Mouse (Mus musculus): ENCODE data around the gene Suclg2. TPM values are rescaled to one million over a fixed set of nuclear protein-coding genes. Genes with fewer than 3 reads are reported as not detected.
A peak's percentile ranks its signal among the peaks of the same experiment; 100 is the strongest.

Gene Suclg2
- polyA plus RNA-seq, 1 experiment from 2014 or later, result 78.5 TPM

GRCm38 (mm10) chr6:95679261-95679660, 39.3 kb downstream of the Suclg2 start:
- WGBS, result 23% methylated on average over 3 of the region's 3 CpGs
- ATAC-seq (ENCODE audit: insufficient read depth), result no peak
- H3K9me3 ChIP-seq (ENCODE audit: low read depth, low read length), result no peaks in the 10 kb centered on the region

GRCm38 (mm10) chr6:95676951-95677350, 41.6 kb downstream of the Suclg2 start:
- TF ChIP-seq CTCF (IDR thresholded peaks at IDR 0.05; ENCODE audit: low read depth), result no peak
- ATAC-seq (ENCODE audit: insufficient read depth) (no peak), DNase-seq (no peak)
- no peak overlapping the region for H3K9ac ChIP-seq
- H3K9me3 ChIP-seq (ENCODE audit: low read depth, low read length), result no peaks in the 10 kb centered on the region; the same call in 1 of the 2 replicates
- H3K36me3 ChIP-seq (ENCODE audit: insufficient read depth), result no peaks in the 10 kb centered on the region
- no peak overlapping the region for H3K4me3 ChIP-seq (ENCODE audit: low read depth, low read length)
- no peaks in the 10 kb centered on the region for H3K27me3 ChIP-seq (ENCODE audit: insufficient read depth, low read length)
- no peak overlapping the region for H3K27ac ChIP-seq (ENCODE audit: low read depth)
- H3K4me2 ChIP-seq, result no peak overlapping the region
- 89% methylated on average over 2 of the region's 2 CpGs for WGBS
- H3K4me1 ChIP-seq (ENCODE audit: insufficient read depth), result peaks cover 13% of the 10 kb centered on the region

More at GRCm38 (mm10) chr6:95679261-95679660, 39.3 kb downstream of the Suclg2 start:
- Histone ChIP-seq H3K27me3 (ENCODE audit: insufficient read depth, low read length) (no peaks in the 10 kb centered on the region), H3K4me3 (ENCODE audit: low read depth, low read length) (no peak overlapping the region), H3K4me1 (ENCODE audit: insufficient read depth) (peaks cover 12% of the 10 kb centered on the region), H3K36me3 (ENCODE audit: insufficient read depth) (no peaks in the 10 kb centered on the region), H3K9ac (no peak overlapping the region), H3K4me2 (no peak overlapping the region), H3K27ac (ENCODE audit: low read depth) (no peak overlapping the region)
- no peak for DNase-seq
- TF ChIP-seq CTCF (IDR thresholded peaks at IDR 0.05; ENCODE audit: low read depth), result no peak

GRCm38 (mm10) chr6:95676439-95676838, 42.2 kb downstream of the Suclg2 start:
- WGBS, result 49% methylated on average over 4 of the region's 4 CpGs
- no peak overlapping the region for H3K4me3 ChIP-seq (ENCODE audit: low read depth, low read length)
- no peaks in the 10 kb centered on the region; the same call in 1 of the 2 replicates for H3K9me3 ChIP-seq (ENCODE audit: low read depth, low read length)
- no peaks in the 10 kb centered on the region for H3K36me3 ChIP-seq (ENCODE audit: insufficient read depth)
- H3K4me1 ChIP-seq (ENCODE audit: insufficient read depth), result peaks cover 13% of the 10 kb centered on the region
- no peak overlapping the region for H3K27ac ChIP-seq (ENCODE audit: low read depth)
- no peak overlapping the region for H3K9ac ChIP-seq
- H3K27me3 ChIP-seq (ENCODE audit: insufficient read depth, low read length), result no peaks in the 10 kb centered on the region
- no peak for DNase-seq
- ATAC-seq (ENCODE audit: insufficient read depth), result no peak
- no peak overlapping the region for H3K4me2 ChIP-seq
- TF ChIP-seq CTCF (IDR thresholded peaks at IDR 0.05; ENCODE audit: low read depth), result no peak

DNA sequence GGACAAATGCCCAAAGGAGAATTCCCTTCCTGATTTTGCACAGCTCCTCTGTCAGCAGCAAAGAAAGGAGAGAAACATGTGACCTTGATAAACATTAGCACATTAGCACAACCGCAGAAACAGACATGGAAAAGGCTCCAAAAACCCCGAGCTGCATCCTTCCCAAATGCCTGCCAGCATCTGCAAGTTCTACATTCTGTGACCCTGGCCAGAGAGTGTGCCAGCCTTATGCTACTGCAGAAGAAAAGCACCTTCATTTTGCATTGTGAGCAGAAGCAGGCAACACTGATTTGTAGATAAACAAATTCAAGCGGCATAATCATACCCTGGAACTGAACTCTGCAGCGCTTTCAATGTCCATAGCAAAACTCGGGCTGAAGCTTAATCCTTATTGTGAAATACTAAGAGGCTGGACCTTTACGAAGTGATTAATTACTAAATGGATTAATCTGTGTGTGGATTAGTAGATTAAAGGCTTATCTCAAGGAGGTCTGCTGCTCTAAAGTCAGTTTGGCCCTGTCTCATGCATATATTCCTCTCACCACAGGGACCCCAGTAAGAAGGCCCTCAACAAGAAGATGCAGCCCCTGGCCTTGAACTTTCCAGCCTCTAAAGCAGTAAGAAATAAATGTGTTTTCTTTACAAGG, 43.4 kb downstream of the Suclg2 start:
- ATAC-seq (ENCODE audit: insufficient read depth), result no peak
- Histone ChIP-seq H3K36me3 (ENCODE audit: insufficient read depth) (no peaks in the 10 kb centered on the region), H3K4me2 (no peak overlapping the region), H3K9me3 (ENCODE audit: low read depth, low read length) (no peaks in the 10 kb centered on the region; the same call in 1 of the 2 replicates), H3K4me1 (ENCODE audit: insufficient read depth) (peaks cover 11% of the 10 kb centered on the region), H3K4me3 (ENCODE audit: low read depth, low read length) (no peak overlapping the region), H3K9ac (no peak overlapping the region), H3K27me3 (ENCODE audit: insufficient read depth, low read length) (no peaks in the 10 kb centered on the region), H3K27ac (ENCODE audit: low read depth) (no peak overlapping the region)
- TF ChIP-seq CTCF (IDR thresholded peaks at IDR 0.05; ENCODE audit: low read depth), result no peak
- WGBS, result 26% methylated on average over 6 of the region's 6 CpGs
- DNase-seq, result peak; percentile 26

- no peak for TF ChIP-seq CTCF (IDR thresholded peaks at IDR 0.05; ENCODE audit: low read depth)
- 35% methylated on average over 1 of the region's 1 CpGs for WGBS
- H3K27me3 ChIP-seq (ENCODE audit: insufficient read depth, low read length), result no peaks in the 10 kb centered on the region
- peak overlapping the region; percentile 10; the same call in 1 of the 2 replicates for H3K27ac ChIP-seq (ENCODE audit: low read depth)
- no peak overlapping the region for H3K4me3 ChIP-seq (ENCODE audit: low read depth, low read length)
- peaks cover 8% of the 10 kb centered on the region for H3K4me1 ChIP-seq (ENCODE audit: insufficient read depth)
- DNase-seq (peak; percentile 35), ATAC-seq (ENCODE audit: insufficient read depth) (no peak; the same call in 1 of the 2 replicates)
- no peak overlapping the region for H3K4me2 ChIP-seq
- H3K9ac ChIP-seq, result no peak overlapping the region
- H3K9me3 ChIP-seq (ENCODE audit: low read depth, low read length), result no peaks in the 10 kb centered on the region; the same call in 1 of the 2 replicates
- H3K36me3 ChIP-seq (ENCODE audit: insufficient read depth), result no peaks in the 10 kb centered on the region
Observed at GRCm38 (mm10) chr6:95674651-95675050, 43.9 kb downstream of the Suclg2 start.

DNA sequence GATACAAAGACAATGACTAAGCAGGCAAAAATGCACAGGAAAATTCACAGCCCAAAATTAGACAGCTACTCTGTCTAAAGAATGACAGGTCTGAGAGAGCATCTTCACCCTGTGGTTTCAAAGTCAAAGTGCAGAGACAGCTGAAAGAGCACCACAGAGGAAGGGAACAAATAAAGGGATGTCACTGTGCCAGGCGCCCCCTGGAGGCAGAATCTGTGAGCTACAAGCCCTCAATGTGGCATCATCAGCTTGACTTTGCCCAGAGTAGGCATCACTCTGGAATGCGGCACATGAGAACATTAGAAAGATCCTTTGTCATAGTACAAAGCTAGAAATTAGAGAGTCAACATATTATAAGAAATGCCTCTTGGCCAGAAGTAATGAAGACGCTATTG, 49.3 kb downstream of the Suclg2 start:
- DNase-seq, result peak; percentile 60
- WGBS, result 58% methylated on average over 3 of the region's 3 CpGs
- H3K27ac ChIP-seq (ENCODE audit: low read depth), result no peak overlapping the region

DNA sequence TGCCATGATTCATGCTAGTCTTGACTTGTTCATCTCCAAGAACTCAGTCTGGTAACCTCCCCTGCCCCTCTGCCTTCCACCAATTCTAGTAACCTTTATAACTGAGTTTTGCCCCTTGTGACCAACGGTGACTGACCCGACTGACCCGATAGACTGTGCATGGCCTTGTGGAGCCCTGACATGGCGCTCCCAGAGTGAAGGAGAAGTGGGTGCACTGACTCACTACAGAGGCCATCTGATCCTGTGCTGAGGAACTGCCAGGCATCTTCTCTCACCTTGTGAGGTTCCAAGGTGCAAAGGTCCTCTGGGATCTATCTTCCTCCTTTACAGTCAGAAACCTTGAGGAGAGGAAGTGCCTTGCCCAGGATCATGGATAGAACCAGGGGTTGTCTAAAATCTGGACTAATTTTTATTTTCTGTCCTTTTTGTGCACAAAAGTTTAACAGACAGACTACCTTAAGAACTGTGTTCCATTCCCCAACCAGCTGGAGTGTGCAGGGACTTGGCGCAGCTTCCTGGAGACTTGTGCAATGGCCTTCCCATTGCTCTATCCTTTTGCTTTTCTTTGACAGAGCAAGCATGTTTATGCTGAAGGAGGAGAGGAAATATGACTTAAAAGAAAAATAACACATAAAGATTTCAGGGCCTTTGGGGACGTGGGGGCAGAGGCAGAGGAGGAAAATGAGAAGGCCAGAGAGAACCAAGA, 49.8 kb downstream of the Suclg2 start:
- no peaks in the 10 kb centered on the region for H3K27me3 ChIP-seq (ENCODE audit: insufficient read depth, low read length)
- no peak overlapping the region for H3K9ac ChIP-seq
- no peaks in the 10 kb centered on the region for H3K36me3 ChIP-seq (ENCODE audit: insufficient read depth)
- ATAC-seq (ENCODE audit: insufficient read depth) (no peak), DNase-seq (no peak)
- H3K4me2 ChIP-seq, result no peak overlapping the region
- WGBS, result 88% methylated on average over 6 of the region's 6 CpGs
- no peak overlapping the region for H3K4me3 ChIP-seq (ENCODE audit: low read depth, low read length)
- no peak overlapping the region for H3K27ac ChIP-seq (ENCODE audit: low read depth)
- TF ChIP-seq CTCF (IDR thresholded peaks at IDR 0.05; ENCODE audit: low read depth), result no peak
- H3K4me1 ChIP-seq (ENCODE audit: insufficient read depth), result no peaks in the 10 kb centered on the region
- no peaks in the 10 kb centered on the region; the same call in 1 of the 2 replicates for H3K9me3 ChIP-seq (ENCODE audit: low read depth, low read length)

More for the DNA sequence above, 49.3 kb downstream of the Suclg2 start:
- peaks cover 2% of the 10 kb centered on the region; the same call in 1 of the 2 replicates for H3K4me1 ChIP-seq (ENCODE audit: insufficient read depth)
- peak; percentile 68 for TF ChIP-seq CTCF (IDR thresholded peaks at IDR 0.05; ENCODE audit: low read depth)
- H3K36me3 ChIP-seq (ENCODE audit: insufficient read depth), result no peaks in the 10 kb centered on the region
- no peak overlapping the region for H3K4me2 ChIP-seq
- H3K9me3 ChIP-seq (ENCODE audit: low read depth, low read length), result no peaks in the 10 kb centered on the region; the same call in 1 of the 2 replicates
- no peak for ATAC-seq (ENCODE audit: insufficient read depth)
- H3K4me3 ChIP-seq (ENCODE audit: low read depth, low read length), result no peak overlapping the region
- no peak overlapping the region for H3K9ac ChIP-seq
- H3K27me3 ChIP-seq (ENCODE audit: insufficient read depth, low read length), result no peaks in the 10 kb centered on the region
